Mouse (Mus musculus) myocyte (in vitro differentiated cells): Measurements from ENCODE around the gene Cbx8. TPM values are rescaled to one million over a fixed set of nuclear protein-coding genes. Genes with fewer than 3 reads are reported as not detected.

ENCODE experiments used
- H3K27me3 ChIP-seq: one replicate; pipeline ENCODE4 v1.6.1; 2011; ENCODE audit not compliant: control insufficient read depth, insufficient read depth, insufficient read length
- H3K36me3 ChIP-seq: one replicate; pipeline ENCODE4 v1.6.1; 2011; ENCODE audit not compliant: control insufficient read depth, insufficient read depth
- H3K4me2 ChIP-seq: one replicate; pipeline ENCODE4 v1.6.1; 2011; ENCODE audit warnings: low read depth, control low read depth
- H3K4me3 ChIP-seq: one replicate; pipeline ENCODE4 v1.5.1; 2011; ENCODE audit warnings: mild to moderate bottlenecking, control low read depth, moderate library complexity
- H3K79me2 ChIP-seq: one replicate; pipeline ENCODE4 v1.6.1; 2011; ENCODE audit not compliant: control insufficient read depth, insufficient read depth
- H3ac ChIP-seq: one replicate; pipeline ENCODE4 v1.6.1; 2011; ENCODE audit not compliant: control insufficient read depth, insufficient read length
- CEBPB ChIP-seq: IDR thresholded peaks from 2 replicates; pipeline ENCODE4 v1.6.1; 2011; ENCODE audit warnings: mild to moderate bottlenecking, moderate library complexity; ENCODE audit not compliant: poor library complexity, insufficient read depth, severe bottlenecking
- E2F4 ChIP-seq: IDR thresholded peaks from one replicate; pipeline ENCODE4 v1.6.1; 2011; ENCODE audit warnings: mild to moderate bottlenecking, control low read depth, moderate library complexity; ENCODE audit not compliant: insufficient read depth
- MAX ChIP-seq: IDR thresholded peaks from one replicate; pipeline ENCODE4 v1.6.1; 2011; ENCODE audit warnings: low read depth, mild to moderate bottlenecking, control low read depth
- MYOD1 ChIP-seq, 3 experiments: IDR thresholded peaks; one replicate each; pipeline ENCODE4 v1.6.1; 2011; ENCODE audit warnings: control low read depth in 2 of 3, low read depth in 2 of 3, mild to moderate bottlenecking in 2 of 3, moderate library complexity in 1 of 3; ENCODE audit not compliant: insufficient read length in 2 of 3, control insufficient read depth in 1 of 3
- MYOG ChIP-seq, 3 experiments: IDR thresholded peaks; one replicate each; pipeline ENCODE4 v1.6.1; 2011; ENCODE audit warnings: control low read depth in 2 of 3, low read depth in 2 of 3, mild to moderate bottlenecking in 2 of 3; ENCODE audit not compliant: insufficient read length in 2 of 3, control insufficient read depth in 1 of 3, insufficient read depth in 1 of 3
- POLR2A ChIP-seq: IDR thresholded peaks from one replicate; pipeline ENCODE4 v1.6.1; 2011; ENCODE audit warnings: low read depth, mild to moderate bottlenecking, control low read depth, moderate library complexity; ENCODE audit not compliant: insufficient read length
- POLR2AphosphoS2 ChIP-seq: IDR thresholded peaks from one replicate; pipeline ENCODE4 v1.6.1; 2011; ENCODE audit warnings: low read depth, control low read depth; ENCODE audit not compliant: insufficient read length
- REST ChIP-seq: IDR thresholded peaks from one replicate; pipeline ENCODE4 v1.6.1; 2011; ENCODE audit warnings: mild to moderate bottlenecking, control low read depth, moderate library complexity; ENCODE audit not compliant: insufficient read depth, insufficient read length
- SRF ChIP-seq: IDR thresholded peaks from one replicate; pipeline ENCODE4 v1.6.1; 2011; ENCODE audit warnings: low read depth; ENCODE audit not compliant: control insufficient read depth, insufficient read length
- TCF12 ChIP-seq: IDR thresholded peaks from one replicate; pipeline ENCODE4 v1.6.1; 2011; ENCODE audit warnings: mild to moderate bottlenecking, control low read depth; ENCODE audit not compliant: poor library complexity, insufficient read depth, severe bottlenecking
- TCF3 ChIP-seq: IDR thresholded peaks from one replicate; pipeline ENCODE4 v1.6.1; 2011; ENCODE audit warnings: low read depth, control low read depth; ENCODE audit not compliant: insufficient read length
- USF1 ChIP-seq: IDR thresholded peaks from one replicate; pipeline ENCODE4 v1.6.1; 2011; ENCODE audit warnings: low read depth, mild to moderate bottlenecking, control low read depth, moderate library complexity
- polyA plus RNA-seq: library from polyadenylated mRNA; unstranded; fragments of >200 nt; fragmentation: generic; extraction: Trizol; gene quantifications from one replicate; pipeline ENCODE4 v1.2.1, GENCODE M21; 2012; ENCODE audit warnings: missing spikeins

Gene Cbx8
- polyA plus RNA-seq, 1 experiment: 4.9 TPM

- peak overlapping the region; percentile 15 for H3K4me3 ChIP-seq
- no peak overlapping the region for H3ac ChIP-seq
- H3K27me3 ChIP-seq: peaks cover 14% of the 10 kb centered on the region
- no peaks in the 10 kb centered on the region for H3K36me3 ChIP-seq
- TF ChIP-seq MYOD1 (IDR thresholded peaks at IDR 0.05; ENCODE audit: control insufficient read depth in 1 of 3, insufficient read length in 2 of 3, low read depth in 2 of 3) (no peak), POLR2AphosphoS2 (no peak), SRF (no peak), TCF3 (no peak), REST (no peak), MAX (no peak), CEBPB (no peak), USF1 (no peak), POLR2A (no peak)
- H3K79me2 ChIP-seq: no peaks in the 10 kb centered on the region
- peak overlapping the region; percentile 93 for H3K4me2 ChIP-seq
Measured at GRCm38 (mm10) chr11:119052661-119053256, 12.0 kb upstream of the Cbx8 start.

GRCm38 (mm10) chr11:119051927-119052660, 11.3 kb upstream of the Cbx8 start:
- Histone ChIP-seq H3K4me2 (peak overlapping the region; percentile 93), H3K4me3 (no peak overlapping the region), H3K27me3 (peaks cover 19% of the 10 kb centered on the region), H3K36me3 (no peaks in the 10 kb centered on the region), H3ac (no peak overlapping the region), H3K79me2 (no peaks in the 10 kb centered on the region)
- TF ChIP-seq SRF (no peak), E2F4 (no peak), USF1 (no peak), TCF12 (no peak), POLR2AphosphoS2 (no peak), MYOD1 (IDR thresholded peaks at IDR 0.05; ENCODE audit: control insufficient read depth in 1 of 3, insufficient read length in 2 of 3, low read depth in 2 of 3) (no peak), REST (no peak), MYOG (IDR thresholded peaks at IDR 0.05; ENCODE audit: control insufficient read depth in 1 of 3, insufficient read depth in 1 of 3, insufficient read length in 2 of 3, low read depth in 2 of 3) (no peak), TCF3 (no peak), MAX (no peak), POLR2A (no peak), CEBPB (no peak)

DNA sequence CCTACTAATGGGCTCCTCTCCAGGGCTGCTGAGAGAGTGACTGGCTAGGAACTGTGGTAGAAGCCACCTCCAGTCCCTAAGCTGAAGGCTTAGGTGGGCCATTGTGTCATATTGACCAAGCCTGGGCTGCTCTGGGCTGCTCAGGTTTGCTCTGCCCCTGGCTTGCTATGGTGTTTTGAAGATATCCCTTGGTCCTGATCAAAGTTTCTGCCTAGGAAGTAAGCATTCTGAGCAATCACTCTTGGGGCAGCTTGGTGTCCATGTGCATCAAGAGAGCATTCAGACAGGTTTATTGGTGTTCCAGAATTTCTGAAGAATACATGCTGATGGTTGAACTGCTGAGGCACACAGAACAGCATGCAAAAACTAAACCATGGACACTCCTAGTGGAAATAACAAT, 10.7 kb upstream of the Cbx8 start:
- Histone ChIP-seq H3ac (no peak overlapping the region), H3K4me2 (no peak overlapping the region), H3K36me3 (no peaks in the 10 kb centered on the region), H3K27me3 (peaks cover 25% of the 10 kb centered on the region), H3K79me2 (no peaks in the 10 kb centered on the region), H3K4me3 (no peak overlapping the region)
- TF ChIP-seq POLR2AphosphoS2 (no peak), MYOG (IDR thresholded peaks at IDR 0.05; ENCODE audit: control insufficient read depth in 1 of 3, insufficient read depth in 1 of 3, insufficient read length in 2 of 3, low read depth in 2 of 3) (no peak), CEBPB (no peak), TCF12 (no peak), MAX (no peak), POLR2A (no peak), USF1 (no peak), E2F4 (no peak), MYOD1 (IDR thresholded peaks at IDR 0.05; ENCODE audit: control insufficient read depth in 1 of 3, insufficient read length in 2 of 3, low read depth in 2 of 3) (no peak), SRF (no peak), REST (no peak), TCF3 (no peak)

- Histone ChIP-seq H3K4me3 (no peak overlapping the region), H3K79me2 (no peaks in the 10 kb centered on the region), H3K27me3 (peaks cover 27% of the 10 kb centered on the region), H3K36me3 (no peaks in the 10 kb centered on the region), H3K4me2 (no peak overlapping the region), H3ac (no peak overlapping the region)
- TF ChIP-seq REST (no peak), SRF (no peak), E2F4 (no peak), CEBPB (no peak), MYOG (IDR thresholded peaks at IDR 0.05; ENCODE audit: control insufficient read depth in 1 of 3, insufficient read depth in 1 of 3, insufficient read length in 2 of 3, low read depth in 2 of 3) (no peak), TCF12 (no peak), MYOD1 (IDR thresholded peaks at IDR 0.05; ENCODE audit: control insufficient read depth in 1 of 3, insufficient read length in 2 of 3, low read depth in 2 of 3) (no peak), POLR2A (no peak), USF1 (no peak), POLR2AphosphoS2 (no peak), TCF3 (no peak)
Measured at GRCm38 (mm10) chr11:119050361-119050760, 9.6 kb upstream of the Cbx8 start.

GRCm38 (mm10) chr11:119048133-119048510, 7.4 kb upstream of the Cbx8 start:
- Histone ChIP-seq H3ac (no peak overlapping the region), H3K4me3 (no peak overlapping the region), H3K79me2 (no peaks in the 10 kb centered on the region), H3K27me3 (peaks cover 36% of the 10 kb centered on the region), H3K36me3 (no peaks in the 10 kb centered on the region), H3K4me2 (no peak overlapping the region)
- TF ChIP-seq REST (no peak), CEBPB (no peak), MYOG (IDR thresholded peaks at IDR 0.05; ENCODE audit: control insufficient read depth in 1 of 3, insufficient read depth in 1 of 3, insufficient read length in 2 of 3, low read depth in 2 of 3) (no peak), E2F4 (no peak), POLR2A (no peak), TCF3 (no peak), MYOD1 (IDR thresholded peaks at IDR 0.05; ENCODE audit: control insufficient read depth in 1 of 3, insufficient read length in 2 of 3, low read depth in 2 of 3) (no peak), TCF12 (no peak)
